Mouse (Mus musculus) embryonic fibroblast, embryonic 13.5 days (primary cell): Measurements from ENCODE around the gene Mrps27.

ENCODE experiments used
- CTCF ChIP-seq: IDR thresholded peaks from 2 replicates; pipeline ENCODE4 v1.5.1; 2011; ENCODE audit warnings: mild to moderate bottlenecking, control low read depth, low read length, moderate library complexity, borderline replicate concordance; ENCODE audit not compliant: insufficient read depth
- POLR2A ChIP-seq: IDR thresholded peaks from 2 replicates; pipeline ENCODE4 v1.6.1; 2011; ENCODE audit warnings: low read depth, mild to moderate bottlenecking, control low read depth, low read length, moderate library complexity

DNA sequence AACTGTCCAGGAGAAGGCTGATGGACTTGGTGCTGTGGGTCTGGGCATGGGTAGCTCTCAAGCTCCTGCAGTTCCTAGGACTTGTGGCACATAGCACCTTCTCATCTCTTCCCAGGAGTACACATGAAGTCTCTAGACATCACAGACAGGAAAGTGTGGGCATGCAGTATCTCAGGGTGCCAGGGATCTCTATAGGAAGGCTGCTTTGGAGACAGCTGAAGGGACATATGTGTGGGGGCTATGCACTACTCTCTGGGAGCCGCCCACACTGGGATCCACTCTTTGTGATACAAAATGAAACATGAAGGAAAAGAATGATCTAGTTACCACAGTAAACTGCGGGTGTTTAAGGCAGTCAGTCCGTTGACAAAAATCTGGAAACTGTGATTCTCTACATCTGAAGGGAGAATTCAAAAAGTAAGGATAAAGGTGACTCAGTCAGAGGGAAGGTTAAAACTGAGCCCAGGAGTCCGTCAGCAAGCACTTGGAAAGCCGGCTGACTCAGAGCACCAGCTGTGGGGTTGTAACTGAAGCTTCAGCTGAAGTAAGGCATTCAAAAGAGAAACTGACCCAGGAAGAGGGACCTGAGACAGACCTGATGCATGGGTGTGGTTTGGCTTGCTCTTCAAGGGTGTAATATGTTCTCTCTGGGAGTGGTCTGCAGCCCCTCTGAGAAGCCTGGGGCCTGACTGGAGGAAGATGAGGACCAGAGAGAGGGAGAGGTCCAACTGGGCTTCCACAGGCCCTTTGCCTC lies 22.0 kb downstream of the Mrps27 start:
- TF ChIP-seq POLR2A (no peak), CTCF (no peak)
